Mouse (Mus musculus): ENCODE measurements at regions not wholly inside any gene's neighbourhood (a gene's known extent, or its start where the extent isn't known, plus 50 kb on each side); places are given as distances from the start of the nearest gene placed in this dataset.

GRCm38 (mm10) chr6:140890591-140890990 lies 161.5 kb downstream of the Gm11077 start:
- TF ChIP-seq CTCF (IDR thresholded peaks at IDR 0.05; ENCODE audit: insufficient read depth, low read depth, low read length) = no peak
- TF ChIP-seq POLR2A (IDR thresholded peaks at IDR 0.05; ENCODE audit: insufficient read depth, low read depth, low read length) = no peak

Measured in olfactory bulb, adult 2 months (tissue).